Mouse (Mus musculus) liver, embryonic 12.5 days (tissue): ENCODE data around the gene Smg9. TPM values are rescaled to one million over a fixed set of nuclear protein-coding genes. Genes with fewer than 3 reads are reported as not detected.
A peak's percentile ranks its signal among the peaks of the same experiment; 100 is the strongest.

Experiments
- ATAC-seq: fragments of 200-750 bp; cut with Nextera tagmentation; 2 replicates; pipeline ENCODE4 v1.8.0; 2017; ENCODE audit warnings: moderate number of reproducible peaks, mild to moderate bottlenecking, moderate library complexity
- H3K27ac ChIP-seq: fragments of 300-500 bp; sonication (generic); 2 replicates; pipeline ENCODE4 v1.5.1; 2016; ENCODE audit warnings: mild to moderate bottlenecking
- H3K27me3 ChIP-seq: fragments of 300-500 bp; sonication (generic); replicated peaks from 2 replicates; pipeline ENCODE4 v1.6.1; 2016; ENCODE audit warnings: mild to moderate bottlenecking, moderate library complexity
- H3K36me3 ChIP-seq: fragments of 300-500 bp; sonication (generic); 2 replicates; pipeline ENCODE4 v1.6.1; 2016; ENCODE audit warnings: mild to moderate bottlenecking, moderate library complexity
- H3K4me1 ChIP-seq: fragments of 300-500 bp; sonication (generic); 2 replicates; pipeline ENCODE4 v1.6.1; 2016
- H3K4me2 ChIP-seq: fragments of 300-500 bp; sonication (generic); 2 replicates; pipeline ENCODE4 v1.6.1; 2016; ENCODE audit warnings: mild to moderate bottlenecking, moderate library complexity
- H3K4me3 ChIP-seq: fragments of 300-500 bp; sonication (generic); 2 replicates; pipeline ENCODE4 v1.5.1; 2016; ENCODE audit warnings: mild to moderate bottlenecking, moderate library complexity
- H3K9ac ChIP-seq: fragments of 300-500 bp; sonication (generic); 2 replicates; pipeline ENCODE4 v1.6.1; 2016; ENCODE audit warnings: mild to moderate bottlenecking, moderate library complexity
- H3K9me3 ChIP-seq: fragments of 300-500 bp; sonication (generic); replicated peaks from 2 replicates; pipeline ENCODE4 v1.6.1; 2016; ENCODE audit warnings: mild to moderate bottlenecking, moderate library complexity
- whole genome bisulfite sequencing: fragments of 180-500 bp; shearing (Covaris S2); methylation state at CpG from one replicate; pipeline ENCODE4 v1.1.7; 2016; ENCODE audit not compliant: insufficient replicate concordance; 5-methylcytosine and 5-hydroxymethylcytosine counted together
- polyA plus RNA-seq: library from polyadenylated mRNA; unstranded; fragments of >200 nt; fragmentation: Nextera tagmentation; extraction: Ambion mirVana; gene quantifications from 2 replicates; pipeline ENCODE4 v1.2.1, GENCODE M21; 2016

The Smg9 gene
- polyA plus RNA-seq, 1 experiment from 2014 or later, result 22.9 TPM

- no peaks in the 10 kb centered on the region for H3K9me3 ChIP-seq
- ATAC-seq, result no peak
- 59% methylated on average over 7 of the region's 7 CpGs for WGBS
- H3K36me3 ChIP-seq, result peaks cover 96% of the 10 kb centered on the region
- peak overlapping the region; percentile 64 for H3K9ac ChIP-seq
- peak overlapping the region; percentile 96 for H3K4me2 ChIP-seq
- H3K4me1 ChIP-seq, result peaks cover 99% of the 10 kb centered on the region
- H3K27me3 ChIP-seq, result 0 out of 2 replicates have a peak, but pooled peaks cover 4% of the 10 kb centered on the region
- peak overlapping the region; percentile 100 for H3K27ac ChIP-seq
- H3K4me3 ChIP-seq, result no peak overlapping the region
Measured at GRCm38 (mm10) chr7:24379934-24380333, 19.5 kb upstream of the Smg9 start.

- peak overlapping the region; percentile 100 for H3K27ac ChIP-seq
- H3K9ac ChIP-seq, result peak overlapping the region; percentile 64
- WGBS, result 62% methylated on average over 2 of the region's 2 CpGs
- H3K36me3 ChIP-seq, result peaks cover 96% of the 10 kb centered on the region
- peak overlapping the region; percentile 96 for H3K4me2 ChIP-seq
- ATAC-seq, result no peak
- no peaks in the 10 kb centered on the region for H3K9me3 ChIP-seq
- H3K27me3 ChIP-seq, result 0 out of 2 replicates have a peak, but pooled peaks cover 4% of the 10 kb centered on the region
- peaks cover 99% of the 10 kb centered on the region for H3K4me1 ChIP-seq
- no peak overlapping the region for H3K4me3 ChIP-seq
Measured at GRCm38 (mm10) chr7:24380370-24380769, 19.0 kb upstream of the Smg9 start.

- H3K9me3 ChIP-seq, result no peaks in the 10 kb centered on the region
- H3K4me2 ChIP-seq, result peak overlapping the region; percentile 45
- H3K27ac ChIP-seq, result peak overlapping the region; percentile 100
- no peak overlapping the region for H3K4me3 ChIP-seq
- H3K9ac ChIP-seq, result peak overlapping the region; percentile 69
- no peak for ATAC-seq
- H3K27me3 ChIP-seq, result no peaks in the 10 kb centered on the region
- 82% methylated on average over 16 of the region's 16 CpGs for WGBS
- H3K4me1 ChIP-seq, result peaks cover 98% of the 10 kb centered on the region
- H3K36me3 ChIP-seq, result peaks cover 98% of the 10 kb centered on the region
Measured at GRCm38 (mm10) chr7:24382730-24383372, 16.6 kb upstream of the Smg9 start.

GRCm38 (mm10) chr7:24384070-24384469 lies 15.3 kb upstream of the Smg9 start:
- H3K4me3 ChIP-seq, result peak overlapping the region; percentile 14; the same call in 1 of the 2 replicates

GRCm38 (mm10) chr7:24384827-24385226 lies 14.6 kb upstream of the Smg9 start:
- Histone ChIP-seq H3K9me3 (no peaks in the 10 kb centered on the region), H3K27ac (peak overlapping the region; percentile 100), H3K4me2 (peak overlapping the region; percentile 45), H3K27me3 (no peaks in the 10 kb centered on the region), H3K36me3 (peaks cover 78% of the 10 kb centered on the region), H3K4me1 (peaks cover 96% of the 10 kb centered on the region), H3K4me3 (no peak overlapping the region), H3K9ac (peak overlapping the region; percentile 69; the same call in 1 of the 2 replicates)
- 18% methylated on average over 11 of the region's 11 CpGs for WGBS
- ATAC-seq, result no peak

More at GRCm38 (mm10) chr7:24384070-24384469, 15.3 kb upstream of the Smg9 start:
- H3K4me2 ChIP-seq, result peak overlapping the region; percentile 45
- H3K27me3 ChIP-seq, result no peaks in the 10 kb centered on the region
- H3K9ac ChIP-seq, result peak overlapping the region; percentile 69
- peak overlapping the region; percentile 100 for H3K27ac ChIP-seq
- 19% methylated on average over 6 of the region's 6 CpGs for WGBS
- no peaks in the 10 kb centered on the region for H3K9me3 ChIP-seq
- peaks cover 85% of the 10 kb centered on the region for H3K36me3 ChIP-seq
- H3K4me1 ChIP-seq, result peaks cover 96% of the 10 kb centered on the region
- ATAC-seq, result peak; percentile 84

GRCm38 (mm10) chr7:24387059-24387556 lies 12.3 kb upstream of the Smg9 start:
- Histone ChIP-seq H3K27me3 (no peaks in the 10 kb centered on the region), H3K4me3 (no peak overlapping the region), H3K27ac (peak overlapping the region; percentile 75), H3K9ac (no peak overlapping the region), H3K36me3 (peaks cover 55% of the 10 kb centered on the region), H3K4me2 (no peak overlapping the region), H3K4me1 (peaks cover 94% of the 10 kb centered on the region), H3K9me3 (no peaks in the 10 kb centered on the region)
- 41% methylated on average over 10 of the region's 10 CpGs for WGBS
- ATAC-seq, result no peak

GRCm38 (mm10) chr7:24389516-24390187 lies 9.8 kb upstream of the Smg9 start:
- no peak for ATAC-seq
- Histone ChIP-seq H3K9ac (no peak overlapping the region), H3K27me3 (no peaks in the 10 kb centered on the region), H3K27ac (peak overlapping the region; percentile 67), H3K36me3 (peaks cover 30% of the 10 kb centered on the region), H3K4me3 (no peak overlapping the region), H3K9me3 (no peaks in the 10 kb centered on the region), H3K4me2 (no peak overlapping the region), H3K4me1 (peaks cover 89% of the 10 kb centered on the region)
- WGBS, result 39% methylated on average over 13 of the region's 13 CpGs

- H3K9ac ChIP-seq, result no peak overlapping the region
- no peak for ATAC-seq
- H3K36me3 ChIP-seq, result peaks cover 21% of the 10 kb centered on the region
- H3K4me2 ChIP-seq, result no peak overlapping the region
- H3K4me1 ChIP-seq, result peaks cover 89% of the 10 kb centered on the region
- no peak overlapping the region for H3K27ac ChIP-seq
- WGBS, result 74% methylated on average over 7 of the region's 7 CpGs
- no peak overlapping the region for H3K4me3 ChIP-seq
- no peaks in the 10 kb centered on the region for H3K9me3 ChIP-seq
- no peaks in the 10 kb centered on the region for H3K27me3 ChIP-seq
Measured at GRCm38 (mm10) chr7:24390512-24390911, 8.9 kb upstream of the Smg9 start.

- Histone ChIP-seq H3K27ac (0 out of 2 replicates have a peak overlapping the region, but pooled peaks have one; percentile 43), H3K27me3 (no peaks in the 10 kb centered on the region), H3K4me1 (peaks cover 89% of the 10 kb centered on the region), H3K4me3 (no peak overlapping the region), H3K36me3 (peaks cover 15% of the 10 kb centered on the region), H3K4me2 (no peak overlapping the region), H3K9me3 (no peaks in the 10 kb centered on the region), H3K9ac (no peak overlapping the region)
- ATAC-seq, result no peak
- 48% methylated on average over 5 of the region's 5 CpGs for WGBS
Measured at GRCm38 (mm10) chr7:24391077-24391476, 8.3 kb upstream of the Smg9 start.

- H3K27ac ChIP-seq, result peak overlapping the region; percentile 43; the same call in 1 of the 2 replicates
- no peak for ATAC-seq
- no peaks in the 10 kb centered on the region for H3K27me3 ChIP-seq
- H3K4me2 ChIP-seq, result no peak overlapping the region
- H3K36me3 ChIP-seq, result peaks cover 9% of the 10 kb centered on the region
- WGBS, result 39% methylated on average over 2 of the region's 2 CpGs
- peaks cover 90% of the 10 kb centered on the region for H3K4me1 ChIP-seq
- H3K4me3 ChIP-seq, result no peak overlapping the region
- no peaks in the 10 kb centered on the region for H3K9me3 ChIP-seq
- peak overlapping the region; percentile 14; the same call in 1 of the 2 replicates for H3K9ac ChIP-seq
Measured at GRCm38 (mm10) chr7:24391687-24392086, 7.7 kb upstream of the Smg9 start.

- ATAC-seq, result 0 out of 2 replicates have a peak, but pooled peaks have one; percentile 33
- H3K9ac ChIP-seq, result peak overlapping the region; percentile 64
- H3K27ac ChIP-seq, result peak overlapping the region; percentile 99
- 45% methylated on average over 3 of the region's 3 CpGs for WGBS
- H3K36me3 ChIP-seq, result no peaks in the 10 kb centered on the region
- H3K4me1 ChIP-seq, result peaks cover 92% of the 10 kb centered on the region
- no peaks in the 10 kb centered on the region for H3K9me3 ChIP-seq
- H3K4me2 ChIP-seq, result peak overlapping the region; percentile 62
- H3K4me3 ChIP-seq, result peak overlapping the region; percentile 11; the same call in 1 of the 2 replicates
- H3K27me3 ChIP-seq, result no peaks in the 10 kb centered on the region
Measured at GRCm38 (mm10) chr7:24394054-24394453, 5.4 kb upstream of the Smg9 start.
